Mouse (Mus musculus): ENCODE results near the gene Rhobtb1. TPM values are rescaled to one million over a fixed set of nuclear protein-coding genes. Genes with fewer than 3 reads are reported as not detected.

Rhobtb1 gene
- total RNA-seq, 1 experiment from 2014 or later = 10.6 TPM

DNA sequence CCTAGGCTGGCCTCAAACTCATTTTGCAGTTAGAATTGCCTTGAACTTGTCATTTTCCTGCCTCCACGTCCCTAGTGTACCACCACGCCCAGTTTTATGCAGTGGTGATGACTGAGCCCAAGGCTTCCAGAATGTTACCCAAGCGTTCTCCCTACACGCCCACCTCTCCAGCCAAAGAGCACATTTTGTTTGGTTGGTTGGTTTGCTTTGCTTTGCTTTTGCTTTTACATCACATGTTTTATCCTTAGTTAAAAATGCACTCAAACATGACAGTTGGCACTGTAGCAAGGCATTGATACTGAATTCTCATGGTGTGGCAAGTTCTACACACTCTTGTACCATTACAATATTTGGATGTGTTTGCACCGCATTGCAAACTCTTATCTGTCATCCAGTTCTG is 12.0 kb downstream of the Rhobtb1 start:
- no peak for DNase-seq

DNA sequence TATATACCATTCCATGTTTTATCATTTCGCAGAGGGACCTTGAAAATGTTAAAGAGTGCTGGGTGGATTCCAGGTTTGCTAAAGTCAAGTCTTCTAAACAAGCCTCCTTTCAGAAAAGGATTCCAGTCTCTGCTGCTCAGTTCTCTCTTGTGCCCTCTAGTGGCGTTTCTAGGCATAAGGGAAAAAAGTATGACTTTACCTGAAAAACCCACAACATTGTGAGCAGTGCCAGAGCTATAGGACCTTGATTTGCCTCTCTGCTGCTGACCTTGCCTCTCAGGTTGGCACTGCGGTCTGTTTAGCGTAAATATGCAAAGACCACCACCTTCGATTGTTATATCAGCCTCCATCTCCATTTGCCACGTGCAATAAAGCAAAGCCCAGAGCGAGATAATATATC is 13.9 kb downstream of the Rhobtb1 start:
- no peak for DNase-seq

GRCm38 (mm10) chr10:69165847-69166246 is 14.6 kb downstream of the Rhobtb1 start:
- DNase-seq = no peak

DNA sequence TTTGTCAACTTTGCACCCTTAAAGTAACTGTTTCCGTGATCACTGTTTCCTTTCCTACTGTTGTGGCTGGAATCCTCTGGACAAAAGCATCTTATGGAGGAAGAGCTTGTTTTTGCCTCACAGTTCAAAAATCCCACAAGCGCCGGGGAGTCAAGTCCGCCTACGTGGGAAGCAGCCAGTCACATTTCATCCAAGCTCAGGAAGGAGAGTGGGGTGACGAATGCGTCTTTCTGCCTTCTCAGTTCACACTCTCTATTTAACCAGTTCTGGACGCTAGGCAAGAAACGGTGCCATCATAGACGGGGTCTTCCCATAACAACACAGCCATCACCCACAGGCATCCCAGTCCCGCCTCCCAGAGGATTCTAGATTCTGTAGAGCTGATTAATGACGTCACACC is 15.3 kb downstream of the Rhobtb1 start:
- no peak for DNase-seq

DNA sequence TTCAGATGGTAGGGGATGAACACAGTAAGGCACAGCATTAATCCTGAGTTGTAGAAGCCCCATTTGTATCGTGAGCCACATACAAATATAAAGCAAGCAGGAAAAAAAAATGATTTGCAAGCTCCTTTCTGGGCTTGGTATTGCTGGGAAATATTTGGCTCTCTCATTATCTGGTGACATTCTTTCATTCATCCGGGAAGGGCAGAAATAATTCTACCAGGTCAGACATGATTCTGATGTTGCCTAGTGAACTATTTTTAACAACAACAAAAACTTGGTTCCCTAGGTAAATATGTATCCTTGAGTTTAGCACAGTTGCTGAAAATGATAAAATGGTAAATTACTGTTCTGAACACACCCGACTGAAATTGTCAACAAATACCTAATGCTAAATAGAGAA is 21.2 kb downstream of the Rhobtb1 start:
- no peak for DNase-seq

- no peak for DNase-seq
Observed at GRCm38 (mm10) chr10:69176116-69176515, 24.9 kb downstream of the Rhobtb1 start.

- no peak for DNase-seq
Observed at GRCm38 (mm10) chr10:69179341-69179740, 28.1 kb downstream of the Rhobtb1 start.

- DNase-seq = no peak
Observed at GRCm38 (mm10) chr10:69180997-69181396, 29.8 kb downstream of the Rhobtb1 start.

- DNase-seq = no peak
Observed at GRCm38 (mm10) chr10:69184903-69185302, 33.7 kb downstream of the Rhobtb1 start.

- DNase-seq = no peak
Observed at GRCm38 (mm10) chr10:69185431-69185830, 34.2 kb downstream of the Rhobtb1 start.

- peak; percentile 65 for DNase-seq
Observed at GRCm38 (mm10) chr10:69185894-69186893, 35.0 kb downstream of the Rhobtb1 start.

DNA sequence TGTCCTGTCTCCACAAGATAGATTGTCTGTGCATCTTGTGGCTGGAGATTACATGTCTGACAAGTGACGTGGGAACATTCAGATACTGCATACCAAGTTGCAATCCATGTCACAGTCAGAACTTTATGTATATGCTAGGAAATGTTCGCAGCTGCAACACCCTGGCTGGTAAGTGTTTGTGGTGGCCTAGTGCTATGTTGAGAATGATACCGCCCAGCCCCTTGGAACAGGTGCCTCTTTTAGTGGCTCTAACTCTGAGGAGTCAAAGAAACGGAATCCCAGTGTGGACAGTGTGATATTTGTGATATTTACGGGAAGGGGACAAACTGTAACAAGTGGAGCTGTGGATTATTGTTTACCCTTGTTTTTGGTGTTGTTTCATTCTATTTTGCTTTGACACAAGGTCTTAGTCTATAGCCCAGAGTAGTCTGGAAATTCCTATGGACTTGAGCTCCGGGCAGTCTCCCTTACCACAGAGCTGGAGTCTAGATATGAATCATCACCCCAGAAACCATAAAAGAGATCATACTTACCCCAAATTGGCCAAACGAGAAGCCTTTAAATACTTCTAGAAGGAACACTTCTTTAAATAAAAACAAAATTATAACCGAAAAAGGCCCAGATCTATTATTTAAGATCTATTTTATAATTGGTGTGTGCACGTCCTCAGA is 36.7 kb downstream of the Rhobtb1 start:
- no peak for DNase-seq

GRCm38 (mm10) chr10:69190434-69191160 is 39.4 kb downstream of the Rhobtb1 start:
- DNase-seq = no peak

GRCm38 (mm10) chr10:69192266-69192665 is 41.0 kb downstream of the Rhobtb1 start:
- no peak for DNase-seq

DNA sequence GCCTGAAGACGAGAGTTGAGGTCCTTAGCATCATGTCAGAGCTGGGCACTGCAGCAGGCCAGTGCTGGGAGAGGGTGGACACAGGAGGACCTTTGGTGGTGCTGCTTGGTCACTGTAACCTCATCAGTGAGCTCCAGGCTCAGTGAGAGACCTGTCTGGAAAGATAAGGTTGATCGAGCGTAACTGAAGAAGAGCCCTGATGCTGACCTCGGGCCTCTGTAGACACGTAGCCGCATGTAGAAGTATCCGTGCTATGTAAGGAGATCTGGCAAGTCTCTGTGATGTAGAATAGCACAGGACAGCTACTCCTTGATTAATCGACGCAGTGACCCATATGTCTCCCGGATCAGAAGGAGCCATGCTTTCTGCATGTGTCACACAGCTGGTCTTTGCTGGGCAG is 42.5 kb downstream of the Rhobtb1 start:
- DNase-seq = no peak

GRCm38 (mm10) chr10:69204677-69205400 is 53.6 kb downstream of the Rhobtb1 start:
- DNase-seq = no peak

- no peak for DNase-seq
Observed at GRCm38 (mm10) chr10:69206081-69206480, 54.8 kb downstream of the Rhobtb1 start.

GRCm38 (mm10) chr10:69207481-69207880 is 56.2 kb downstream of the Rhobtb1 start:
- no peak for DNase-seq

DNA sequence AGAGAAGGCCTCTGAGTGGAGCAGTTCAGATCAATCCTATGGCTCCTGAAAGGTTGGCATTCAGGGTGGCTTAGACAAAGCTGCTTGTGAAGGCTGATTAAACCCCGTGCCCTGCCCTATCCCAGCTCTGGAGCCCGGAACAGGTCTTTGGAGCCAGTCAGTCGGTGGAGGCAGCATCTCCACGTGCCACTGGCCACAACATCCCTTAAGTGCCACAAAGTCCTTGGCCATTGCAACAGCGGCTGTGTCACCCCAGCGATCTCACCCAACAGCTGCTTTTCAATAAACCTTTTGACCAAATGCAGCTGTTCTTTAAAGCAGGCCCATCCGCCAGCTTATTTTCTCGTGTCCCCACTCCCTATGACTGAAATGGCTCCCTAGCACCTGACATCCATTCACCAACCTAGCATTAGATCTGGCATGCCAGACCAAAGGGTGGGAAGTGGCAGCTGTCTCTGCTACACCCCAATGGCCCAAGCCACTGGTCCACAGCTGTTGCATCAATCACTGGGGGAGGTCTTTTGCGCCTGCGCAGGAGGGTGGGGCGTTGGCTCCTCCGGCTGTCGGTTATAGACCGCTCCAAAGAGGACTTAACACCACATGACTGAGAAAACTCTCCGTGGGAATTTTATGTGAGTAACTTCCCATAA is 56.9 kb downstream of the Rhobtb1 start:
- no peak for DNase-seq

- DNase-seq = no peak
Observed at GRCm38 (mm10) chr10:69208705-69209104, 57.5 kb downstream of the Rhobtb1 start.

DNA sequence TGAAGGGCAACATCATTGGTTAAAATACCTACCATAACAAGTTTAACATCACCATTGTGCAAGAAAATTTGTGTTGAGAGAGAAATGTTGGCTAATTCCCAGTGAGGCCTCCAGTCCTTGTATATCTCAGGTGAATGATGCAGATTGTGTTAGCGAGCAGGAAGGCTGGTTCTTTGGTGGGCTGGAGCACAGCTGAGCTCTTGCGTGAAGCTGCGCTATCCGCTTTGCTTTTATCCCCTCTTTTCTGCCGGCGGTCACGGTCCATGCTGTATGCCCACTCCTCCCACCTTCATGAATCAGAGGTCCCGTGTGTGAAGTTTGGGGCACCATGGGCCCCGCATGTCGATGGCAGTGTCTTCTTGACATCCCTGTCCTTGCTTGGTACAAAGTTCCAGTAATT is 58.8 kb downstream of the Rhobtb1 start:
- DNase-seq = no peak
